ENCODE assay signal across 17 mouse cellular contexts in genomic region chr16:77772075-77772474, GRCm38 (mm10).
"Had no signal": no experiment of that assay in that cellular context is flagged by ENCODE, and none has a peak within 500 bp of the region (broad histone marks: within the 10 kb centered on the region; RNA-seq: fewer than 3 reads in every experiment).

No protein-coding gene starts in this region.

- DNase-seq: left cerebral cortex, postnatal 4 days; liver; liver, embryonic 13.5 days; liver, postnatal 0 days; lung, adult 18-20 months; lung, adult 2 months; lung, embryonic 14.5 days; lung, postnatal 10 days; lung, postnatal 14 days; lung, postnatal 36 days; lung, postnatal 4 days; midbrain, embryonic 14.5 days had no signal

- ATAC-seq: liver, embryonic 12.5 days; liver, postnatal 0 days; lung, postnatal 0 days; midbrain, embryonic 13.5 days; midbrain, embryonic 15.5 days; midbrain, embryonic 16.5 days had no signal
